Mouse (Mus musculus) right cerebral cortex, postnatal 10 days (tissue): ENCODE measurements at regions not wholly inside any gene's neighbourhood (a gene's known extent, or its start where the extent isn't known, plus 50 kb on each side); places are given as distances from the start of the nearest gene placed in this dataset.

Experiments
- DNase-seq, 2 experiments: peaks; one replicate each; pipeline ENCODE4 v3.0.0; 2021; ENCODE audit warnings: low spot score in 2 of 2

DNA sequence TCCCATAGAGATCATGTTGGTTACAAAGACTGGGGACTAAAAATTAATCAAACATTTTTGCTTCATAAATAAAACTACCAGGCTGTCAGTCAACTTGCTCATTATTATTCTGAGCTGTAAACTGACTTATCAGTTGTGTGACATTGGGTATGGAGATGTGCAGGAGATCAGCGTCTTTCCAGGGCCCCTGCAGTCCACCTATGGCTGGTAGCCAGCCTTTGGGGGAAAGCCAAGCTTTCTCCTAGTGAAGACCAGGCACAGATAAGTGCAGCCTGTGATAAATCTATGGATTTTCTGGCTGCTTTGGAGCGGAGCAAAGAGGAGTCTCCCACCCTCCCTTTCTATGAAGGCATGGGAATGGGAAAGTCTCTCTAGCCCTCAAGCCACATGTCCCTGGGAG is 172.0 kb upstream of the Glra1 start:
- DNase-seq, result no peak

DNA sequence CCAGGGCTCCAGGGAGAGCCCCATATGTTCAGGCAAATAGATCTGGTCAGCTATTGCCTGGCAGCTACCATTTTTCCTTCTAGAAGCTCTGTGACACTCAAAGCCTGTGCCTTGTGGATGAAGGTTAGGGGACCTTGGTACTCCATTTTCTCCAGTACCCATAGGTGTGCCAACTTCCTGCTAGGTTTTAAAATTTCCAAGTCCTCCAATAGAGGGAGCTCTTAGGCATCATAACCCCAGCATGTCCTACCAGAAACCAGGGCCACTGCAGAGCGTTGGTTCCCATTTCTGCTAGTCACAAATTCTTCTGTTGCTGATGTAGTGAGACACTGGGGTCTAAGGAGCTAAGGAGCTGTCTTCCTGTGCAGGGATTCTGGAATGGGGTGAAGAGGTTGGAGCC is 165.3 kb upstream of the Glra1 start:
- DNase-seq, result no peak

DNA sequence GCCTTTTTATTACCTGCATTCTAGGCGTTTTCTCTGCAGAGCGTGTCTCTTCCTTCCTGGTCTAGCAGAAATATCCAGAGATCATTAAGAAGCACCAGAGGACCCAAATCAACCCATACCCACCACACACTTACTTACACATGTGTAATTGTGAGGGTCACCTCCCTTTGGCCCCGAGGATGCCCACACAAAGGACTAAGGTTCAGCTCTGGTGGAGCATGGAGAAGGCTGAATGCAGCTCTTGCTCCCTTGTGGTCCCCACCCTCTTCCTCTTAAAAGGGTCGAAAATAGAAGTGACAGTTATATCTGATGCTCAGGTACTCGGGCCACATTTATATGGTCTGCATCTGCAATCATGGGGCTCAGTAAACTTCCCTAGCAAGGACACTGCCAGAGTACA is 164.5 kb upstream of the Glra1 start:
- no peak for DNase-seq

DNA sequence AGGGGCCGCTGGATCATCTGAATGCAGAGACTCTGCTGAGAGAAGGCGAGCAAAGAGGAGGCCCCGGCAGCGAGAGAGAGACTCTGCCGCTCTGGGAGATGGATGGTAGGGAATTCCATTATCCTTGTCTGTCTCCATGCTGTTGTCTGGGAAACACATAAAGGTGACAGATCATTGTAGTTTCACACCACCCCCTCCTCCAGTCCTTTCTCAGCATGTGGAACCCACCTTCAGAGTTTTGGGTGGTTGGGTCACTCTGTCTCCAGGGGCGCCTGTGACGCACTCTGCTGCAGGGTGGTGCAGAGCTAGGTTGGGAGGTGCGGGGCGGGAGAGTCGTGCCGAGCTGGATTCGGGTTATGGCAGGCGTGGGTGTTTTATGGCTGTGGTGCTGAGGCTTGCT is 164.1 kb upstream of the Glra1 start:
- DNase-seq, result no peak

DNA sequence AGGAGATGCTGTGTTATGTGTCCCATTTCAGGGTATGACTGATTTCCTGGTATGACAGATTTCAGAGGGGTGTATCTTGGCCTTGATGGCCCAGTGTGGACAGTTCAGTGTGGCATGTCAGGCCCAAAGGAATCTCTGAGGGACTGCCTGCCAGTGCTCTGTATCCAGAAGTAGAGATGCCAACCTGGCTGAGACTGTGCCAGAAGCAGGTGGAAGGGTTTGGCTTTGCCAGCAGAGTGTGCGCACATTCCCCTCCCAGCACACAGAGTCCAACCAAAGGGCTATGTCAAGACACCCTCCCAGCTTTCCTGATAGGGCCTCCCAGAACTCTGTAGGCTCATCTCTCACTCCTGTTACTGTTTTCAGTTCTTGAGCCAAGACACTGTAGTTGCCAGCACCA is 156.8 kb upstream of the Glra1 start:
- DNase-seq, result no peak
